Mouse (Mus musculus): ENCODE results near the gene Fzr1. TPM values are rescaled to one million over a fixed set of nuclear protein-coding genes. Genes with fewer than 3 reads are reported as not detected.
A peak's percentile ranks its signal among the peaks of the same experiment; 100 is the strongest.

Gene Fzr1
- total and polyA plus RNA-seq, 3 experiments = 20.7 to 115 TPM; not detected in 1

GRCm38 (mm10) chr10:81389801-81390677 is 11.7 kb upstream of the Fzr1 start:
- H3K79me2 ChIP-seq (ENCODE audit: control insufficient read depth, insufficient read depth, low read length, poor library complexity) = peaks cover 10% of the 10 kb centered on the region
- TF ChIP-seq RAD21 (IDR thresholded peaks at IDR 0.05; ENCODE audit: low read depth, low read length) = peak; percentile 62
- no peak for TF ChIP-seq NELFE (IDR thresholded peaks at IDR 0.05; ENCODE audit: low read depth, low read length)
- TF ChIP-seq ETS1 (IDR thresholded peaks at IDR 0.05; ENCODE audit: low read depth, low read length) = no peak
- no peak for TF ChIP-seq MYC (IDR thresholded peaks at IDR 0.05; ENCODE audit: low read depth, low read length)
- peak; percentile 88 to 98 (median 96) for TF ChIP-seq CTCF (IDR thresholded peaks at IDR 0.05 in 2 of 3, conservative IDR thresholded peaks at IDR 0.05 in 1 of 3; ENCODE audit: control insufficient read depth in 1 of 3, insufficient read depth in 1 of 3, low read depth in 2 of 3, low read length in 3 of 3, poor library complexity in 1 of 3, severe bottlenecking in 1 of 3)
- peak; percentile 68 for TF ChIP-seq ZC3H11A (IDR thresholded peaks at IDR 0.05; ENCODE audit: low read depth, low read length)
- TF ChIP-seq SIN3A (IDR thresholded peaks at IDR 0.05; ENCODE audit: low read length) = peak; percentile 53; the same call in 1 of the 2 replicates
- TF ChIP-seq RCOR1 (IDR thresholded peaks at IDR 0.05; ENCODE audit: low read depth, low read length) = no peak
- no peak for TF ChIP-seq USF2 (IDR thresholded peaks at IDR 0.05; ENCODE audit: borderline replicate concordance in 1 of 2, insufficient read depth in 1 of 2, low read depth in 1 of 2, low read length in 2 of 2)
- TF ChIP-seq MAZ (IDR thresholded peaks at IDR 0.05; ENCODE audit: low read depth, low read length) = 0 out of 2 replicates have a peak, but pooled peaks have one; percentile 38
- TF ChIP-seq SMC3 (IDR thresholded peaks at IDR 0.05; ENCODE audit: low read depth, low read length) = peak; percentile 93
- no peak for TF ChIP-seq GABPA (IDR thresholded peaks at IDR 0.05; ENCODE audit: low read depth, low read length)
- TF ChIP-seq POLR2AphosphoS2 (IDR thresholded peaks at IDR 0.05; ENCODE audit: low read length) = no peak
- no peak for TF ChIP-seq UBTF (IDR thresholded peaks at IDR 0.05; ENCODE audit: borderline replicate concordance, insufficient read depth, low read depth, low read length)
- no peak for TF ChIP-seq ZNF384 (IDR thresholded peaks at IDR 0.05; ENCODE audit: low read depth, low read length)
- TF ChIP-seq POLR2A (IDR thresholded peaks at IDR 0.05; ENCODE audit: control insufficient read depth in 1 of 2, insufficient read depth in 1 of 2, low read depth in 1 of 2, low read length in 2 of 2, poor library complexity in 1 of 2) = no peak
- 0 out of 2 replicates have a peak, but pooled peaks have one; percentile 6 for TF ChIP-seq TCF12 (IDR thresholded peaks at IDR 0.05; ENCODE audit: low read depth, low read length)
- H3K4me3 ChIP-seq (ENCODE audit: control insufficient read depth in 1 of 2, insufficient read depth in 1 of 2, low read depth in 2 of 2, low read length in 2 of 2) = no peak overlapping the region
- peaks cover 0 to 4% of the 10 kb centered on the region in 2 experiments; a peak in 1 of 4 replicates for H3K36me3 ChIP-seq (ENCODE audit: control insufficient read depth in 1 of 2, insufficient read depth in 2 of 2, low read length in 2 of 2)
- no peaks in the 10 kb centered on the region for H3K27me3 ChIP-seq (ENCODE audit: control insufficient read depth in 1 of 2, insufficient read depth in 2 of 2, low read length in 2 of 2)
- H3K27ac ChIP-seq (ENCODE audit: control insufficient read depth, low read depth, low read length) = no peak overlapping the region
- no peak overlapping the region for H3K9ac ChIP-seq (ENCODE audit: control insufficient read depth, low read depth, low read length, poor library complexity, severe bottlenecking)
- peak; percentile 73 for DNase-seq (ENCODE audit: low read depth, low spot score)
- H3K9me3 ChIP-seq (replicated peaks; ENCODE audit: insufficient read depth, low read length) = no peaks in the 10 kb centered on the region
- peaks cover 6 to 23% of the 10 kb centered on the region in 2 experiments; a peak in 3 of 4 replicates for H3K4me1 ChIP-seq (ENCODE audit: control insufficient read depth in 1 of 2, insufficient read depth in 2 of 2, low read length in 2 of 2)

- Histone ChIP-seq H3K4me1 (ENCODE audit: control insufficient read depth in 1 of 2, insufficient read depth in 2 of 2, low read length in 2 of 2) (peaks cover 6 to 22% of the 10 kb centered on the region in 2 experiments; a peak in 3 of 4 replicates), H3K9ac (ENCODE audit: control insufficient read depth, low read depth, low read length, poor library complexity, severe bottlenecking) (no peak overlapping the region), H3K27ac (ENCODE audit: control insufficient read depth, low read depth, low read length) (no peak overlapping the region), H3K36me3 (ENCODE audit: control insufficient read depth in 1 of 2, insufficient read depth in 2 of 2, low read length in 2 of 2) (peaks cover 0 to 4% of the 10 kb centered on the region in 2 experiments; a peak in 1 of 4 replicates), H3K4me3 (ENCODE audit: control insufficient read depth in 1 of 2, insufficient read depth in 1 of 2, low read depth in 2 of 2, low read length in 2 of 2) (no peak overlapping the region), H3K27me3 (ENCODE audit: control insufficient read depth in 1 of 2, insufficient read depth in 2 of 2, low read length in 2 of 2) (no peaks in the 10 kb centered on the region), H3K79me2 (ENCODE audit: control insufficient read depth, insufficient read depth, low read length, poor library complexity) (peaks cover 16% of the 10 kb centered on the region), H3K9me3 (replicated peaks; ENCODE audit: insufficient read depth, low read length) (no peaks in the 10 kb centered on the region)
- TF ChIP-seq USF2 (IDR thresholded peaks at IDR 0.05; ENCODE audit: borderline replicate concordance in 1 of 2, insufficient read depth in 1 of 2, low read depth in 1 of 2, low read length in 2 of 2) = no peak
- no peak for TF ChIP-seq SMC3 (IDR thresholded peaks at IDR 0.05; ENCODE audit: low read depth, low read length)
- no peak for TF ChIP-seq ZKSCAN1 (IDR thresholded peaks at IDR 0.05; ENCODE audit: low read depth, low read length)
- TF ChIP-seq GABPA (IDR thresholded peaks at IDR 0.05; ENCODE audit: low read depth, low read length) = no peak
- TF ChIP-seq MYC (IDR thresholded peaks at IDR 0.05; ENCODE audit: low read depth, low read length) = no peak
- no peak for TF ChIP-seq MAFK (IDR thresholded peaks at IDR 0.05; ENCODE audit: borderline replicate concordance, low read depth, low read length)
- no peak for DNase-seq (ENCODE audit: low read depth, low spot score)
These were observed 11.1 kb upstream of the Fzr1 start for GRCm38 (mm10) chr10:81389373-81389772.

Data from MEL (cell line).